Mouse (Mus musculus) limb, embryonic 14.5 days (tissue): ENCODE data around the gene Tm6sf1. TPM values are rescaled to one million over a fixed set of nuclear protein-coding genes. Genes with fewer than 3 reads are reported as not detected.

Experiments used
- ATAC-seq: fragments of 200-750 bp; cut with Nextera tagmentation; 2 replicates; pipeline ENCODE4 v1.8.0; 2017; ENCODE audit warnings: low read depth, moderate number of reproducible peaks, moderate TSS enrichment; ENCODE audit not compliant: low FRiP score
- DNase-seq: peaks from one replicate; pipeline ENCODE4 v3.0.0-alpha.2; 2015; ENCODE audit warnings: low spot score
- H3K27ac ChIP-seq: fragments of 300-500 bp; sonication (generic); replicated peaks from 2 replicates; pipeline ENCODE4 v1.5.1; 2014; ENCODE audit warnings: low read depth, mild to moderate bottlenecking, low read length, moderate library complexity, mixed read lengths
- H3K27me3 ChIP-seq: fragments of 300-500 bp; sonication (generic); 2 replicates; pipeline ENCODE4 v1.6.1; 2014; ENCODE audit warnings: low read length, mixed read lengths; ENCODE audit not compliant: control insufficient read depth, insufficient read depth
- H3K36me3 ChIP-seq: fragments of 300-500 bp; sonication (generic); 2 replicates; pipeline ENCODE4 v1.6.1; 2014; ENCODE audit warnings: mild to moderate bottlenecking, low read length, moderate library complexity, mixed read lengths; ENCODE audit not compliant: control insufficient read depth, insufficient read depth
- H3K4me1 ChIP-seq: fragments of 300-500 bp; sonication (generic); 2 replicates; pipeline ENCODE4 v1.6.1; 2014; ENCODE audit warnings: antibody characterized with exemption, low read length, mixed read lengths; ENCODE audit not compliant: control insufficient read depth, insufficient read depth
- H3K4me2 ChIP-seq: fragments of 300-500 bp; sonication (generic); replicated peaks from 2 replicates; pipeline ENCODE4 v1.6.1; 2014; ENCODE audit warnings: low read depth, mild to moderate bottlenecking, low read length, moderate library complexity; ENCODE audit not compliant: severe bottlenecking
- H3K4me3 ChIP-seq: fragments of 300-500 bp; sonication (generic); replicated peaks from 2 replicates; pipeline ENCODE4 v1.5.1; 2014; ENCODE audit warnings: low read length
- H3K9ac ChIP-seq: fragments of 300-500 bp; sonication (generic); 2 replicates; pipeline ENCODE4 v1.6.1; 2014; ENCODE audit warnings: mild to moderate bottlenecking, low read depth, low read length, moderate library complexity; ENCODE audit not compliant: severe bottlenecking
- H3K9me3 ChIP-seq: fragments of 300-500 bp; sonication (generic); 2 replicates; pipeline ENCODE4 v1.6.1; 2016; ENCODE audit warnings: low read length; ENCODE audit not compliant: control insufficient read depth
- POLR2A ChIP-seq: fragments of 200-500 bp; IDR thresholded peaks from 2 replicates; pipeline ENCODE4 v1.8.0; 2012; ENCODE audit warnings: inconsistent platforms, mild to moderate bottlenecking, moderate library complexity, borderline replicate concordance; ENCODE audit not compliant: insufficient read depth, insufficient read length; ENCODE audit errors: extremely low read depth
- whole genome bisulfite sequencing: fragments of 180-500 bp; shearing (Covaris S2); extraction: QIAGEN DNeasy Blood & Tissue Kit; methylation state at CpG from one replicate; pipeline ENCODE4 v1.1.7; 2014; 5-methylcytosine and 5-hydroxymethylcytosine counted together
- polyA plus RNA-seq, 2 experiments: library from polyadenylated mRNA; depleted of rRNA in 1 of 2; stranded (reverse) in 1 of 2; unstranded in 1 of 2; fragments of >200 nt; fragmentation: Nextera tagmentation in 1 of 2; extraction: Ambion mirVana in 1 of 2; gene quantifications; 2 replicates each; pipeline versions ENCODE4 v1.2.1 to v1.2.3; 2012 to 2014

The Tm6sf1 gene
- polyA plus RNA-seq, 2 experiments, result 26.6 to 49.0 TPM

GRCm38 (mm10) chr7:81918316-81918715, 59.5 kb downstream of the Tm6sf1 start:
- 9% methylated on average over 5 of the region's 5 CpGs for WGBS
- Histone ChIP-seq H3K9ac (no peak overlapping the region), H3K4me1 (0 out of 2 replicates have a peak, but pooled peaks cover 3% of the 10 kb centered on the region), H3K36me3 (no peaks in the 10 kb centered on the region), H3K4me3 (no peak overlapping the region), H3K27ac (no peak overlapping the region), H3K27me3 (no peaks in the 10 kb centered on the region), H3K4me2 (no peak overlapping the region), H3K9me3 (no peaks in the 10 kb centered on the region)
- TF ChIP-seq POLR2A, result no peak
- ATAC-seq (no peak), DNase-seq (no peak)

- Histone ChIP-seq H3K9me3 (no peaks in the 10 kb centered on the region), H3K36me3 (no peaks in the 10 kb centered on the region), H3K27me3 (no peaks in the 10 kb centered on the region), H3K27ac (no peak overlapping the region), H3K4me1 (0 out of 2 replicates have a peak, but pooled peaks cover 3% of the 10 kb centered on the region), H3K9ac (no peak overlapping the region), H3K4me2 (no peak overlapping the region), H3K4me3 (no peak overlapping the region)
- no peak for DNase-seq
- ATAC-seq, result no peak
- 87% methylated on average over 4 of the region's 4 CpGs for WGBS
- no peak for TF ChIP-seq POLR2A
Measured at GRCm38 (mm10) chr7:81920314-81920713, 61.5 kb downstream of the Tm6sf1 start.

- no peak overlapping the region for H3K27ac ChIP-seq
- no peaks in the 10 kb centered on the region for H3K9me3 ChIP-seq
- H3K4me3 ChIP-seq, result no peak overlapping the region
- H3K4me2 ChIP-seq, result no peak overlapping the region
- DNase-seq (no peak), ATAC-seq (no peak)
- no peak overlapping the region for H3K9ac ChIP-seq
- no peaks in the 10 kb centered on the region for H3K27me3 ChIP-seq
- 0 out of 2 replicates have a peak, but pooled peaks cover 3% of the 10 kb centered on the region for H3K4me1 ChIP-seq
- H3K36me3 ChIP-seq, result no peaks in the 10 kb centered on the region
- 58% methylated on average over 1 of the region's 1 CpGs for WGBS
- TF ChIP-seq POLR2A, result no peak
Measured at GRCm38 (mm10) chr7:81921379-81921952, 62.7 kb downstream of the Tm6sf1 start.

GRCm38 (mm10) chr7:81928998-81929397, 70.2 kb downstream of the Tm6sf1 start:
- Histone ChIP-seq H3K9ac (no peak overlapping the region), H3K4me3 (no peak overlapping the region), H3K27me3 (no peaks in the 10 kb centered on the region), H3K9me3 (no peaks in the 10 kb centered on the region), H3K36me3 (no peaks in the 10 kb centered on the region), H3K4me1 (peaks cover 12% of the 10 kb centered on the region), H3K27ac (no peak overlapping the region), H3K4me2 (no peak overlapping the region)
- no peak for TF ChIP-seq POLR2A
- ATAC-seq, result no peak
- DNase-seq, result no peak
- WGBS, result 81% methylated on average over 7 of the region's 7 CpGs

- no peaks in the 10 kb centered on the region for H3K27me3 ChIP-seq
- H3K27ac ChIP-seq, result no peak overlapping the region
- DNase-seq (no peak), ATAC-seq (no peak)
- H3K4me1 ChIP-seq, result peaks cover 12% of the 10 kb centered on the region
- H3K9ac ChIP-seq, result peak overlapping the region; percentile 96
- no peak for TF ChIP-seq POLR2A
- peak overlapping the region; percentile 75 for H3K4me2 ChIP-seq
- peak overlapping the region; percentile 87 for H3K4me3 ChIP-seq
- 19% methylated on average over 5 of the region's 5 CpGs for WGBS
- no peaks in the 10 kb centered on the region for H3K36me3 ChIP-seq
- no peaks in the 10 kb centered on the region for H3K9me3 ChIP-seq
Measured at GRCm38 (mm10) chr7:81932521-81933045, 73.8 kb downstream of the Tm6sf1 start.
